Mouse (Mus musculus): ENCODE measurements around the gene Nt5c. TPM values are rescaled to one million over a fixed set of nuclear protein-coding genes. Genes with fewer than 3 reads are reported as not detected.
"Not testable (repeated sequence)": the region's sequence is repeated elsewhere in the genome, so short reads cannot be mapped to it uniquely, and the experiment has no call there.

The Nt5c gene
- total and polyA plus RNA-seq, 2 experiments from 2014 or later = 85.3 to 133 TPM

- Histone ChIP-seq H3K36me3 (ENCODE audit: insufficient read depth, low read length) (0 out of 2 replicates have a peak, but pooled peaks cover 5% of the 10 kb centered on the region), H3K4me3 (ENCODE audit: low read depth, low read length) (peak overlapping the region; percentile 76), H3K27ac (ENCODE audit: low read depth, low read length) (peak overlapping the region; percentile 99), H3K4me1 (ENCODE audit: insufficient read depth, low read length) (0 out of 2 replicates have a peak, but pooled peaks cover 4% of the 10 kb centered on the region), H3K4me2 (ENCODE audit: low read depth, low read length, poor library complexity, severe bottlenecking) (peak overlapping the region; percentile 77), H3K27me3 (ENCODE audit: insufficient read depth, low read length) (no peaks in the 10 kb centered on the region), H3K9ac (replicated peaks; ENCODE audit: low read length, poor library complexity, severe bottlenecking) (peak overlapping the region; percentile 90), H3K9me3 (ENCODE audit: low read length) (no peaks in the 10 kb centered on the region)
- DNase-seq (ENCODE audit: low spot score) (no peak), ATAC-seq (ENCODE audit: low FRiP score) (no peak)
- 5% methylated on average over 11 of the region's 11 CpGs for WGBS
- no peak for TF ChIP-seq CTCF (IDR thresholded peaks at IDR 0.05)
Measured at GRCm38 (mm10) chr11:115534759-115535371, 43.2 kb upstream of the Nt5c start.

- not testable (repeated sequence) for ATAC-seq (ENCODE audit: low FRiP score); H3K27ac ChIP-seq (ENCODE audit: low read depth, low read length); DNase-seq (ENCODE audit: low spot score); H3K27me3 ChIP-seq (ENCODE audit: insufficient read depth, low read length); H3K4me1 ChIP-seq (ENCODE audit: insufficient read depth, low read length); H3K4me2 ChIP-seq (ENCODE audit: low read depth, low read length, poor library complexity, severe bottlenecking); H3K9ac ChIP-seq (replicated peaks; ENCODE audit: low read length, poor library complexity, severe bottlenecking); H3K4me3 ChIP-seq (ENCODE audit: low read depth, low read length); H3K9me3 ChIP-seq (ENCODE audit: low read length)
- 82% methylated on average over 3 of the region's 3 CpGs for WGBS
- H3K36me3 ChIP-seq (ENCODE audit: insufficient read depth, low read length) = peaks cover 35% of the 10 kb centered on the region
Measured at GRCm38 (mm10) chr11:115526446-115526845, 34.8 kb upstream of the Nt5c start.

- Histone ChIP-seq H3K9ac (replicated peaks; ENCODE audit: low read length, poor library complexity, severe bottlenecking) (no peak overlapping the region), H3K4me3 (ENCODE audit: low read depth, low read length) (no peak overlapping the region), H3K4me1 (ENCODE audit: insufficient read depth, low read length) (no peaks in the 10 kb centered on the region), H3K27ac (ENCODE audit: low read depth, low read length) (no peak overlapping the region), H3K4me2 (ENCODE audit: low read depth, low read length, poor library complexity, severe bottlenecking) (no peak overlapping the region), H3K9me3 (ENCODE audit: low read length) (no peaks in the 10 kb centered on the region), H3K36me3 (ENCODE audit: insufficient read depth, low read length) (peaks cover 33% of the 10 kb centered on the region), H3K27me3 (ENCODE audit: insufficient read depth, low read length) (no peaks in the 10 kb centered on the region)
- 81% methylated on average over 2 of the region's 2 CpGs for WGBS
- ATAC-seq (ENCODE audit: low FRiP score) (no peak), DNase-seq (ENCODE audit: low spot score) (no peak)
- no peak for TF ChIP-seq CTCF (IDR thresholded peaks at IDR 0.05)
Measured at GRCm38 (mm10) chr11:115522703-115523102, 31.0 kb upstream of the Nt5c start.

- H3K4me2 ChIP-seq (ENCODE audit: low read depth, low read length, poor library complexity, severe bottlenecking) = no peak overlapping the region
- H3K36me3 ChIP-seq (ENCODE audit: insufficient read depth, low read length) = peaks cover 33% of the 10 kb centered on the region
- no peak for ATAC-seq (ENCODE audit: low FRiP score)
- no peak for TF ChIP-seq CTCF (IDR thresholded peaks at IDR 0.05)
- no peaks in the 10 kb centered on the region for H3K4me1 ChIP-seq (ENCODE audit: insufficient read depth, low read length)
- no peak overlapping the region for H3K4me3 ChIP-seq (ENCODE audit: low read depth, low read length)
- H3K9ac ChIP-seq (replicated peaks; ENCODE audit: low read length, poor library complexity, severe bottlenecking) = no peak overlapping the region
- H3K27ac ChIP-seq (ENCODE audit: low read depth, low read length) = no peak overlapping the region
- WGBS = 92% methylated on average over 2 of the region's 2 CpGs
- no peak for DNase-seq (ENCODE audit: low spot score)
- no peaks in the 10 kb centered on the region for H3K9me3 ChIP-seq (ENCODE audit: low read length)
- no peaks in the 10 kb centered on the region for H3K27me3 ChIP-seq (ENCODE audit: insufficient read depth, low read length)
Measured at GRCm38 (mm10) chr11:115522238-115522637, 30.6 kb upstream of the Nt5c start.

- DNase-seq (ENCODE audit: low spot score) (no peak), ATAC-seq (ENCODE audit: low FRiP score) (no peak)
- peaks cover 26% of the 10 kb centered on the region for H3K36me3 ChIP-seq (ENCODE audit: insufficient read depth, low read length)
- 90% methylated on average over 4 of the region's 4 CpGs for WGBS
- H3K9me3 ChIP-seq (ENCODE audit: low read length) = no peaks in the 10 kb centered on the region
- no peaks in the 10 kb centered on the region for H3K27me3 ChIP-seq (ENCODE audit: insufficient read depth, low read length)
- H3K4me2 ChIP-seq (ENCODE audit: low read depth, low read length, poor library complexity, severe bottlenecking) = no peak overlapping the region
- H3K27ac ChIP-seq (ENCODE audit: low read depth, low read length) = no peak overlapping the region
- H3K4me1 ChIP-seq (ENCODE audit: insufficient read depth, low read length) = no peaks in the 10 kb centered on the region
- H3K9ac ChIP-seq (replicated peaks; ENCODE audit: low read length, poor library complexity, severe bottlenecking) = no peak overlapping the region
- TF ChIP-seq CTCF (IDR thresholded peaks at IDR 0.05) = no peak
- no peak overlapping the region for H3K4me3 ChIP-seq (ENCODE audit: low read depth, low read length)
Measured at GRCm38 (mm10) chr11:115521080-115521479, 29.4 kb upstream of the Nt5c start.

- ATAC-seq (ENCODE audit: low FRiP score) (no peak), DNase-seq (ENCODE audit: low spot score) (no peak)
- TF ChIP-seq CTCF (IDR thresholded peaks at IDR 0.05) = no peak
- H3K9ac ChIP-seq (replicated peaks; ENCODE audit: low read length, poor library complexity, severe bottlenecking) = no peak overlapping the region
- no peak overlapping the region for H3K4me2 ChIP-seq (ENCODE audit: low read depth, low read length, poor library complexity, severe bottlenecking)
- 45% methylated on average over 2 of the region's 2 CpGs for WGBS
- no peak overlapping the region for H3K27ac ChIP-seq (ENCODE audit: low read depth, low read length)
- no peaks in the 10 kb centered on the region for H3K4me1 ChIP-seq (ENCODE audit: insufficient read depth, low read length)
- H3K27me3 ChIP-seq (ENCODE audit: insufficient read depth, low read length) = no peaks in the 10 kb centered on the region
- H3K9me3 ChIP-seq (ENCODE audit: low read length) = no peaks in the 10 kb centered on the region
- peaks cover 21% of the 10 kb centered on the region for H3K36me3 ChIP-seq (ENCODE audit: insufficient read depth, low read length)
- H3K4me3 ChIP-seq (ENCODE audit: low read depth, low read length) = no peak overlapping the region
Measured at GRCm38 (mm10) chr11:115520218-115520617, 28.6 kb upstream of the Nt5c start.

Data from midbrain, postnatal 0 days (tissue).